Mouse (Mus musculus): ENCODE results near the gene Sacm1l.

DNA sequence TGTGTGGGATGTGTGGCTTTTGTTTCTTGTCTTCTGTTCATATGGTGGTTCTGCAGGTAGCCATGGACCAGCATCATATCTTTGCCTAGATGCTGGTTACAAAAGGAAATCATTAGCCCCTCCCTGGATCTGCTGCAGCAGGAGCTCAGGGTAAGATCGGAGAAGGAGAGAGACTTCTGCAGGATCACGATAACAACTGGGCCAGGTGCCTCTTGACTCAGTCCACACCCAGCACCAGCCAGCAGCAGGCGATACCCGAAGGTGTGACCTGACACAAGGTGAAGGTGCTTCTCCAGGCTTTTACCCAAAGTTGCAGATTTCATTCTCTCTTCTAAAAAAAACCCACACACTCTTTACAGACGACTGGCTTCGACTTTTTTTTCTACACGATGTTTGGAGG lies 48.4 kb upstream of the Sacm1l start:
- TF ChIP-seq POLR2A (IDR thresholded peaks at IDR 0.05; ENCODE audit: control insufficient read depth, extremely low read depth, insufficient read depth, low read length, poor library complexity) (no peak), CTCF (IDR thresholded peaks at IDR 0.05; ENCODE audit: borderline replicate concordance, control insufficient read depth, extremely low read depth, insufficient read depth, low read length, poor library complexity) (no peak)
